Mouse (Mus musculus): ENCODE data around the gene Mettl7a2. TPM values are rescaled to one million over a fixed set of nuclear protein-coding genes. Genes with fewer than 3 reads are reported as not detected.
"Not testable (repeated sequence)": the region's sequence is repeated elsewhere in the genome, so short reads cannot be mapped to it uniquely, and the experiment has no call there.

The Mettl7a2 gene
- polyA plus RNA-seq, 1 experiment from 2014 or later: not detected

DNA sequence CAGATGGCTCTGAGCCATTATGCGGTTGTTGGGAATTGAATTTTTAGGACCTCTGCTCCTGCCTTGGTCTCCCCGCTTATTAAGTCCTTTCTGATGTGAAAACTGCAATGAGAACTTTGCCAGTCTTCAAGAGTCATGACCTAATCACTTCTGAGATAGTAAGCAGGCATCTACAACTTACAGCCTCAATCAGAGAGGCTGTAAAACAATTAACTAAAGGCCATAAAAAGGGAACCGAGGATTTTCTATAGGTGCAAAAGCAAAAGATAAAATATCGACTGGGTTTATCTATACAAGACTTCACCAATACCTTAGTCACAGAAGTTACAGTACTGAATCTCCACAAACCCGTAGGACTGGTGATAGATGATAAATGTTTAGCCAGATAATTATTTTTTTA, 2.9 kb downstream of the Mettl7a2 start:
- Histone ChIP-seq H3K27ac (ENCODE audit: low read length) (no peak overlapping the region), H3K4me2 (ENCODE audit: low read depth, low read length) (no peak overlapping the region), H3K9ac (ENCODE audit: low read depth, low read length) (no peak overlapping the region), H3K4me1 (ENCODE audit: control insufficient read depth, low read depth, low read length) (no peaks in the 10 kb centered on the region), H3K27me3 (ENCODE audit: control insufficient read depth, insufficient read depth, low read depth, low read length) (no peaks in the 10 kb centered on the region), H3K36me3 (ENCODE audit: control insufficient read depth, insufficient read depth) (no peaks in the 10 kb centered on the region), H3K4me3 (ENCODE audit: low read depth, low read length) (no peak overlapping the region), H3K9me3 (replicated peaks; ENCODE audit: control insufficient read depth, low read length) (no peaks in the 10 kb centered on the region)
- no peak for ATAC-seq (ENCODE audit: low read depth)
- 54% methylated on average over 5 of the region's 5 CpGs for WGBS (ENCODE audit: insufficient replicate concordance)

DNA sequence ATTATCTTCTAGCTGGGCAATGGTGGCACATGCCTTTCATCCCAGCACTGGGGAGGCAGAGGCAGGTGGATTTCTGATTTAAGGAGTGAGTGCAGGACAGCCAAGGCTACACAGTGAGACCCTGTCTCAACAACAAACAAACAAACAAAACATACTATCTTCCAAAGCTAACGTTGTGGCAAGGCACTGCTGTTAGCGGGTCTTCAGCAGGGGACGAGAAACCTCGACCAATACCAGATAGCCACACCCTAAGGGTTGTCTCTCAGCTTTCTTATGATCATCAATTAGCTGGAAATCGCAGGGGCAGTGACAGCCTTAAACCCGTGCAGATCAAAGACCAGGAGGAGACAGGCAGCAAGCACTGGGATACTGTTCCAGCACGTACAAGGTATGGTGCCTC, 11.2 kb downstream of the Mettl7a2 start, which contains the start of gene Higd1c:
Higd1c (plus strand) TSS at position 301 of the 400 bp plus-strand sequence.
- WGBS (ENCODE audit: insufficient replicate concordance): 49% methylated on average over 7 of the region's 7 CpGs
- no peak for ATAC-seq (ENCODE audit: low read depth)

DNA sequence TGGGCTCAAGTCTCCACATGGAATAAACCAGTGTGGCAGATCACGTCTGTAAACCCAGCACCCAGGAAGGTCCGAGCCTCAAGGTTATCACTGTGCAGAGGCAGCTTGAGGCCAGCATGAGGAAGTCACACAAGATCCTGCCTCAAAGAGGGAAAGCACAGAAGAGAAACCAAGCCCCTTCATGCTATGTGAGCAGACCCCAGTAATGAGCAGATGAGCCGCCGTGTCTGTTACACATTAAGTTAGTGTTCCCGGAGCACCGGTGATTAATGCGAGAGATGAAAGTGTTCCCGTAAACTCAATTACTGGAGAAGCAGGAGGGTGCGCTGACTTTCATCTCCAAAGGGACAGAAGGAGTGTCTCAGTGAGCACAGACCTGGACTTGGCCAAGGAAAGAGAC, 13.0 kb downstream of the Mettl7a2 start:
- H3K4me2 ChIP-seq (ENCODE audit: low read depth, low read length); H3K4me3 ChIP-seq (ENCODE audit: low read depth, low read length); H3K4me1 ChIP-seq (ENCODE audit: control insufficient read depth, low read depth, low read length); H3K27ac ChIP-seq (ENCODE audit: low read length); H3K36me3 ChIP-seq (ENCODE audit: control insufficient read depth, insufficient read depth); ATAC-seq (ENCODE audit: low read depth); H3K9me3 ChIP-seq (replicated peaks; ENCODE audit: control insufficient read depth, low read length); H3K27me3 ChIP-seq (ENCODE audit: control insufficient read depth, insufficient read depth, low read depth, low read length); H3K9ac ChIP-seq (ENCODE audit: low read depth, low read length): not testable (repeated sequence)
- WGBS (ENCODE audit: insufficient replicate concordance): 81% methylated on average over 9 of the region's 9 CpGs

More for the DNA sequence above, 11.2 kb downstream of the Mettl7a2 start, which contains the start of gene Higd1c:
- Histone ChIP-seq H3K9ac (ENCODE audit: low read depth, low read length) (no peak within 1 kb of the TSS), H3K36me3 (ENCODE audit: control insufficient read depth, insufficient read depth) (no peaks in the 10 kb centered on the region), H3K27me3 (ENCODE audit: control insufficient read depth, insufficient read depth, low read depth, low read length) (no peaks in the 10 kb centered on the region), H3K4me2 (ENCODE audit: low read depth, low read length) (no peak within 1 kb of the TSS), H3K4me3 (ENCODE audit: low read depth, low read length) (no peak within 1 kb of the TSS), H3K27ac (ENCODE audit: low read length) (no peak within 1 kb of the TSS), H3K4me1 (ENCODE audit: control insufficient read depth, low read depth, low read length) (no peaks in the 10 kb centered on the region), H3K9me3 (replicated peaks; ENCODE audit: control insufficient read depth, low read length) (no peaks in the 10 kb centered on the region)

DNA sequence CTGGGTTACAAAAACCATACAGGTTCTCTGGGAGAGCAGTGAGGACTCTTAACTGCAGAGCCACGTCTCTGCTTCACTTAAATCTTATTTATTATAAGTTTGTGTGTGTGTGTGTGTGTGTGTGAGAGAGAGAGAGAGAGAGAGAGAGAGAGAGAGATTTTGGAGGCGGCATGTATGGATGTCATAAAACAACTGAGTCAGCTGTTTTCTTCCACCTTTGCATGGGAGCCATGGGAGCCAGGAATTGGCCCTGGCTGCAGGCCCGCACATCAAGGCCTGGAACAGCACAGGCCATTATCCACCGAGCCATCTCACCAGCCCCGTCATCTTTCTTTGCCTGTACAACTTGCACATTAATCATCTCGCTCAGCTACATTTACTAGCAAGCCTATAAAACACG, 14.1 kb downstream of the Mettl7a2 start:
- no peaks in the 10 kb centered on the region for H3K4me1 ChIP-seq (ENCODE audit: control insufficient read depth, low read depth, low read length)
- H3K27me3 ChIP-seq (ENCODE audit: control insufficient read depth, insufficient read depth, low read depth, low read length): no peaks in the 10 kb centered on the region
- no peak for ATAC-seq (ENCODE audit: low read depth)
- H3K36me3 ChIP-seq (ENCODE audit: control insufficient read depth, insufficient read depth): no peaks in the 10 kb centered on the region
- no peaks in the 10 kb centered on the region for H3K9me3 ChIP-seq (replicated peaks; ENCODE audit: control insufficient read depth, low read length)
- H3K27ac ChIP-seq (ENCODE audit: low read length): no peak overlapping the region
- H3K9ac ChIP-seq (ENCODE audit: low read depth, low read length): no peak overlapping the region
- H3K4me2 ChIP-seq (ENCODE audit: low read depth, low read length): no peak overlapping the region
- 60% methylated on average over 7 of the region's 7 CpGs for WGBS (ENCODE audit: insufficient replicate concordance)
- no peak overlapping the region for H3K4me3 ChIP-seq (ENCODE audit: low read depth, low read length)

DNA sequence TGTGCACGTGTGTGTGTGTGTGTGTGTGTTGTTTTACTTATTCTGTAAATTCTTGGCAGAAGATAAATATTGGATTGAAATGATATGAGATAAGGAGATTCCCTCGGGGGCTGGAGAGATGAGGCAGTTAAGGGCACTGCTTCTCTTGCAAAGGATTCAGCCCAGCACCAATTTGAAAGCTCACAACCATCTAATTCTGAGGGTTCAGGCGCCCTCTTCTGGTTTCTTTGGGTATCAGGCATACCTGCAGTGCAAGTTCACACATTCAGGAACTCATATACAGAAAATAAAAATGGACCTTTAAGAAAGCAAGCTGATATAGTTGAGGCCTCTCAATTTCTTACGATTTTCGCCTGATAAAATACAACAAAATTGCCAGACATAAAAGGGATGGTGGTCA, 22.1 kb downstream of the Mettl7a2 start:
- Histone ChIP-seq H3K4me3 (ENCODE audit: low read depth, low read length) (no peak overlapping the region), H3K9me3 (replicated peaks; ENCODE audit: control insufficient read depth, low read length) (no peaks in the 10 kb centered on the region), H3K4me2 (ENCODE audit: low read depth, low read length) (no peak overlapping the region), H3K27ac (ENCODE audit: low read length) (no peak overlapping the region), H3K4me1 (ENCODE audit: control insufficient read depth, low read depth, low read length) (no peaks in the 10 kb centered on the region), H3K27me3 (ENCODE audit: control insufficient read depth, insufficient read depth, low read depth, low read length) (no peaks in the 10 kb centered on the region), H3K9ac (ENCODE audit: low read depth, low read length) (no peak overlapping the region), H3K36me3 (ENCODE audit: control insufficient read depth, insufficient read depth) (no peaks in the 10 kb centered on the region)
- 28% methylated on average over 5 of the region's 5 CpGs for WGBS (ENCODE audit: insufficient replicate concordance)
- no peak for ATAC-seq (ENCODE audit: low read depth)

DNA sequence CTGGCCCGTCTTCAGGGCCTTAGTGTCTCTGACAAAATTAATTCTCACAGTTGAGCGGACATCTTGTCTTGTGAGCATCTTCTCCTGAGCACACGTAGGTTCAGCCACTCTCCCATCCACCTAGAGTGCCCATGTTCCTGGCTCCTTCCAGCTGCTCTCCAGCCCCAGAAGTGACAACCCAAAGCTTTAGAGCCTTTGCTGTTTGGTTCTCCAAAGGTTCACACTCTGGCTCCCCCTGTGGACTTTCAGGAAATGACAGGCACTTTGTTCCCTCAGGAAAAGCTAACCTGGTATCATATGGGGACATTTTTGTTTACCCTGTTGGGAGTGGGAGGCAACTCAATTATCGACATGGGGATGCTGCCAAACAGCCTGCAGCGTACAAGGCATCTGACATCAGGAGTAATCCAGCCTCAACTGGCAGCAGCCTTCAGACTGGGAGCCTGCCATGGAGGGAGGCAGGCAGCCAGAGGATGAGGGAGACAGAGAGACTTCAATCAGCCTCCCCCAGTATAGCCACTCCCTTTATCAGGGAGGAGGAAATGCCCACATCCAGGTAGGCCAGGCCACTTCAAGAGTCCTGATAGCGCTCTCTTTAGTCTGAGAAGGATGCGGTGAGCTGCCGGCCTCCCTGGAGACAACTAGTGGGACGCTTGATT, 25.0 kb downstream of the Mettl7a2 start:
- not testable (repeated sequence) for H3K9me3 ChIP-seq (replicated peaks; ENCODE audit: control insufficient read depth, low read length); H3K27ac ChIP-seq (ENCODE audit: low read length); H3K4me2 ChIP-seq (ENCODE audit: low read depth, low read length); H3K27me3 ChIP-seq (ENCODE audit: control insufficient read depth, insufficient read depth, low read depth, low read length); H3K36me3 ChIP-seq (ENCODE audit: control insufficient read depth, insufficient read depth); H3K4me1 ChIP-seq (ENCODE audit: control insufficient read depth, low read depth, low read length); H3K4me3 ChIP-seq (ENCODE audit: low read depth, low read length); H3K9ac ChIP-seq (ENCODE audit: low read depth, low read length)
- WGBS (ENCODE audit: insufficient replicate concordance): 24% methylated on average over 3 of the region's 9 CpGs
- peak; percentile 25; the same call in 1 of the 2 replicates for ATAC-seq (ENCODE audit: low read depth)

DNA sequence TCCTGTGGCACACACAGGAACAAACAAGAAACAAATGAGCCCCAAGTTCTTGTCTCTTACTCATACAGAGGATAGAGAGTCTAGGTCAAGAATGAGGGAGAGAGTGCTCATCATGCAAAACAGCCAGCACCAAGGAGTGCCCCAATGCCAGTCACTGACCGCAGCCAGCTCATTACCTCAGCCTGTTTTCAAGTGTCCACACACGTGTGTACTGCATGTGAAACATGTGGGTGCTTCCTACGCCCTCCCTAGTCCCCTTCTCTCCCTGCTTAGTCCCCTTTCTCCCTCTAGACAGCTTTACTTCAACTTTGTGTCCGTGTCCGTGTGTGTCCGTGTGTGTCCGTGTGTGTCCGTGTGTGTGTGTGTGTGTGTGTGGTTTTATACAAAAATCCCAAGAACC, 26.7 kb downstream of the Mettl7a2 start:
- Histone ChIP-seq H3K27ac (ENCODE audit: low read length) (no peak overlapping the region), H3K4me3 (ENCODE audit: low read depth, low read length) (no peak overlapping the region), H3K27me3 (ENCODE audit: control insufficient read depth, insufficient read depth, low read depth, low read length) (no peaks in the 10 kb centered on the region), H3K9ac (ENCODE audit: low read depth, low read length) (no peak overlapping the region), H3K36me3 (ENCODE audit: control insufficient read depth, insufficient read depth) (no peaks in the 10 kb centered on the region), H3K4me1 (ENCODE audit: control insufficient read depth, low read depth, low read length) (no peaks in the 10 kb centered on the region; the same call in 1 of the 2 replicates), H3K4me2 (ENCODE audit: low read depth, low read length) (no peak overlapping the region), H3K9me3 (replicated peaks; ENCODE audit: control insufficient read depth, low read length) (no peaks in the 10 kb centered on the region)
- 75% methylated on average over 8 of the region's 8 CpGs for WGBS (ENCODE audit: insufficient replicate concordance)
- ATAC-seq (ENCODE audit: low read depth): no peak

DNA sequence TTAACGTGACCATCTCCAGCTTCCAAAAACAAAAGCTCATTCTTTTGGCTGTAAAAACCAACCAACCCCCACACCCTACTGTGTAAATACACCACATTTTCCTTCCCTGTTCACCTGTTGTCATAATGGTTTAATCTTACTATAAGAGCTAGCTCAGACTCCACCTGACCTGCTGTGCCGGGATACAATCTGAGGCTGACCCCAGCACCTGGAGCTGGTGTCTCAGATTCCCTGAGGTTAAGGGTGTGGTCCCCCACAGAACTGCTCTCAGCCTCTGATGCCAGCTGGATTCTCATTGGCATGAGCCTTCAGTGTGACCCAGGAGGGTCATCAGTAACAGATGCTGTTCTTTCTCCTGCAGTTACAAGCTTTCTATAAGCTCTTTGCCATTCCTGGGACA, 27.1 kb downstream of the Mettl7a2 start:
- 50% methylated on average over 2 of the region's 2 CpGs for WGBS (ENCODE audit: insufficient replicate concordance)
- ATAC-seq (ENCODE audit: low read depth): no peak
- no peak overlapping the region for H3K9ac ChIP-seq (ENCODE audit: low read depth, low read length)
- no peaks in the 10 kb centered on the region for H3K9me3 ChIP-seq (replicated peaks; ENCODE audit: control insufficient read depth, low read length)
- H3K4me1 ChIP-seq (ENCODE audit: control insufficient read depth, low read depth, low read length): no peaks in the 10 kb centered on the region; the same call in 1 of the 2 replicates
- H3K27ac ChIP-seq (ENCODE audit: low read length): no peak overlapping the region
- no peaks in the 10 kb centered on the region for H3K36me3 ChIP-seq (ENCODE audit: control insufficient read depth, insufficient read depth)
- no peaks in the 10 kb centered on the region for H3K27me3 ChIP-seq (ENCODE audit: control insufficient read depth, insufficient read depth, low read depth, low read length)
- no peak overlapping the region for H3K4me3 ChIP-seq (ENCODE audit: low read depth, low read length)
- H3K4me2 ChIP-seq (ENCODE audit: low read depth, low read length): no peak overlapping the region

DNA sequence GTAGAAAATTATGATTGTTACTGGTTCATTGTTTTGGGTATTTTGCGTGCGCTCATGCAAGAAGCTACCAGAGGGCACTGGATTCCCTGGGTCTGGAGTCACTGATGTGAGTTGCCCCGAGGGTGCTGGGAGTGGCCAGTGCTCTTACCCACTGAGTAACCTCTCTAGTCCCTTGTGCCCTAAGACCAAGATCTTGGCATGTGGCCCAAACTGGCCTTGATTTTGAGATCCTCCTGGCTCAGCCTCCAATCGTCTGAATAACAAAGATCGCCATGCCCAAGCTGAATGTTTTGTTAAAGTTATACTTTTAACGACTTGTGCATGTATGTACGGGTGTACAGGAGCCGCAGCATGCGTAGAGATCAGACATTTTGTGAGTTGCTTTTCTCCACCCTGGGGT, 32.7 kb downstream of the Mettl7a2 start:
- 80% methylated on average over 9 of the region's 9 CpGs for WGBS (ENCODE audit: insufficient replicate concordance)
- ATAC-seq (ENCODE audit: low read depth): no peak

More for the DNA sequence above, 32.7 kb downstream of the Mettl7a2 start:
- no peak overlapping the region for H3K27ac ChIP-seq (ENCODE audit: low read length)
- peaks cover 15% of the 10 kb centered on the region for H3K4me1 ChIP-seq (ENCODE audit: control insufficient read depth, low read depth, low read length)
- H3K36me3 ChIP-seq (ENCODE audit: control insufficient read depth, insufficient read depth): no peaks in the 10 kb centered on the region
- no peak overlapping the region for H3K4me3 ChIP-seq (ENCODE audit: low read depth, low read length)
- H3K27me3 ChIP-seq (ENCODE audit: control insufficient read depth, insufficient read depth, low read depth, low read length): no peaks in the 10 kb centered on the region
- no peaks in the 10 kb centered on the region for H3K9me3 ChIP-seq (replicated peaks; ENCODE audit: control insufficient read depth, low read length)
- no peak overlapping the region for H3K9ac ChIP-seq (ENCODE audit: low read depth, low read length)
- H3K4me2 ChIP-seq (ENCODE audit: low read depth, low read length): no peak overlapping the region

Data from liver, embryonic 16.5 days (tissue).